Mouse (Mus musculus): ENCODE data around the gene Slc25a30.
"Not testable (repeated sequence)": the region's sequence is repeated elsewhere in the genome, so short reads cannot be mapped to it uniquely, and the experiment has no call there.

The Slc25a30 gene

GRCm38 (mm10) chr14:75786868-75787793, at the start of gene Slc25a30:
TSS of gene Slc25a30 (minus strand) at chr14:75787037.
- DNase-seq: peak; percentile 96

DNA sequence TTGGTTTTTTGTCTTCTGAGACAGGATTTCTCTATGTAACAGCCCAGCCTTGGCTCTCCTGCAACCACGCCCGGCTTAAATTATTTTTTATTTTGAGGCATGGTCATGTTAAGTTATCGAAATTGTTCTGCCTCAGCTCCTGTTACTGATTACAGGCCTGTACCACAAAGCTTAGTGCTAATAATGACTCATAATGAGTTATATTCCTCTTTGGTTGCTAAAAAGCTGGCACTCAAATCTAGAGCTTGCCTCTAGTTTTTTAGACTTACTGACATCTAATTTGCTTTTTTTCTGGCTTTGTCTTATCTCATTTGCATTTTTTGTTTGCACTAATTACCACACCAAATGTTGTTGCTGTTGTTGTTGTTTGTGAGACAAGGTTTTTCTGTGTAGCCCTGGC, 49.7 kb upstream of the Slc25a30 start:
- no peak for DNase-seq

DNA sequence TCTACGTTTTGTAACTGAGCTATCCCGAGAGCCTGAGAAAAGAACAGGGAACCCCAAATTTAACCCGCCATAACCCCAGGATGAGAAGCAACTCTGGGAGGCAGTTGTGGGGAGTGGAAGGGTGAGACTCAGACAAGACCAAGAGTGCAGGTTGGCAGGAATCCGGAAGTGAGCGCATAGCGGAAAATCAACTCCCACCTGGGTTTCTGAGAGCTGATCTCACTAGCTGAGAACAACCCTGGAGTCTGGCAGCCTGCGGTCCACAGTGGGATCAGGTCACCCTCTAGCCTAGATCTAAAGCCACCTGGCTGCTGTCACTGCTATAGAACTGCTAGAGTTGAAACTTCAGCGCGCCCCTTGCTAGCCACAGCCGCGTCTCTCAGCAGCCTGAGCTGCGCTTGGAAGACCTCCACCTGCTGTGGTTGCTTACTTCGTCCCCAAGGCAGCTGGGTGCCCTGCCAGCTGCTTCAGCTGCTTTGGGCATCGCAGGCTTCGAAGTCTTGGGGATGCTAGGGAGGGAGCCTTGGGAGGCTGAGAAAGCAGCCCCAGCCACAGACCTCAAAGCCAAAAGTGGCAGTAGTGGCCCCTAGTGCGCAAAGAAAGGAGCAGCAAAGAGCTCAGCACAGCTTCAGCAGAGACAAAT, 48.0 kb upstream of the Slc25a30 start:
- peak; percentile 28 for DNase-seq

DNA sequence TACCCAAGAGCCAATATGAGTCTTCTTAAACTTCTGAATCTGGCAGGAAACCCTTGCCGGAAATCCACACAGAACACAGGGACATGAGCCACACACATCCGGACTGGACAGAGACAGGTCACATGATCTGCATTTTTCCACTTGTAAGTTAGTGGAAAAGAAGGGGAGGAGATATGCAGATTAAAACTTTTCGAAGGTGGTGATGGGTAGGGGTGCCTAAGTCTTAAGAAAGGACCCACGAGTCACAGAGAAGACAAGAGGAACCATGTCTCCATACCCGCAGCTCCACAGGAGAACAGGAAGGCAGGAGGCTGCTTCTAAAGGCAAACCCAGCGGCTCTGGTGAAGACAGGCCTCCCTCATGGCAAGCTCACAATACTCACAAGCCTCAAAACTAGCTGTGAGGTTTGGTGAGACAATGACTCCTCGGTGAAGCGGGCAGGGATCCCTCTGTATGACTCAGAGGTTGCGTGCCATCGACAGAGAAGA, 47.5 kb upstream of the Slc25a30 start:
- no peak for DNase-seq

DNA sequence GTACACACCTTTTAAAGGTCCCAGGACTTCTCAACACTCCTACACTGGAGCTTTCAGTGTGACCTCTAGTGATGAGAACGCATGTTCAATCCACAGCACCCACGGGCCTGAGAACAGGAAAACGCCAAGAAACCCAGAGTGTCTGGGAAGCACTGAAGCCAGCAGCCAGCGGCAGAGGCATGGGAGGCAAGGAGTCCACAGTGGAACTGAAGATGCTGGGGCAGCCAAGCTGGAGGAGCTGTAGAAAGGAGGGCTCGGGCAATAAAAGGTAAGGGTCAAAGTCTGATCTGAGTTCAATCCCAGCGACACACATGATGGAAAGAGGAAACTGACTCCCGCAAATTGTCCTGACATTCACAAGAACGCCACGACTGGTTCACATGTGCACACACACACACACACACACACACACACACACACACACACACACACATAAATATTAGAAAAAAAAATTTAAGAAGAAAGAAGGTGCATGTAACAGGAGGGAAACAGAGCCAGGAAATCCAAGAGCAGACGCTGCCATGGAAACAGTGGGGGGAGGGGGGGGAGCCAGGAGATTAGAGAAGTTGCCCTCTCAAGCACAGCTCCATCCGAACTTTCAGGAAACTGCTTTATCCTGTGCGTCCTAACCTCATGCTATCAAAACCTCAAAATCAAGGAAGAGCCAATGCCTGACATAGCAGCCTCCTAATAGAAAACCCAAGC, 46.9 kb upstream of the Slc25a30 start:
- no peak for DNase-seq

GRCm38 (mm10) chr14:75832982-75833381, 46.1 kb upstream of the Slc25a30 start:
- no peak for DNase-seq

DNA sequence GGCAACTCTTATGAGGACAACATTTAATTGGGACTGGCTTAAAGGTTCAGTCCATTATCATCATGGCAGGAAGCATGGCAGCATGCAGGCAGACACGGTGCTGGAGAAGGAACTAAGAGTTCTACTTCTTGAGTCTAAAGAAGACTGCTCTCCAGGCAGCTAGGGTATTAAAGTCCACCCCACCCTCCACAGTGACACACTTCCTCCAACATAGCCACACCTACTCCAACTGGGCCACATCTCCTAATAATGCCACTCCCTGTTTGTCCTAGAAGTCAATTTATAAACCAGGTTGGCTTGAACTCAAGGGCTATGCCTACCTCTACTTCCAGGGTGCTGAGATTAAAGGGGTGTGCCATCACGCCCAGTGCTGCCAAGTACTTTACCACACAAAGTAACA, 45.2 kb upstream of the Slc25a30 start:
- DNase-seq: no peak

GRCm38 (mm10) chr14:75829817-75830216, 43.0 kb upstream of the Slc25a30 start:
- not testable (repeated sequence) for DNase-seq

- peak; percentile 91 for DNase-seq
Measured at GRCm38 (mm10) chr14:75828866-75829806, 42.3 kb upstream of the Slc25a30 start.

GRCm38 (mm10) chr14:75828221-75828620, 41.4 kb upstream of the Slc25a30 start:
- no peak for DNase-seq

- no peak for DNase-seq
Measured at GRCm38 (mm10) chr14:75826851-75827410, 40.1 kb upstream of the Slc25a30 start.

- no peak for DNase-seq
Measured at GRCm38 (mm10) chr14:75820007-75820406, 33.2 kb upstream of the Slc25a30 start.

GRCm38 (mm10) chr14:75819341-75819740, 32.5 kb upstream of the Slc25a30 start:
- DNase-seq: no peak

DNA sequence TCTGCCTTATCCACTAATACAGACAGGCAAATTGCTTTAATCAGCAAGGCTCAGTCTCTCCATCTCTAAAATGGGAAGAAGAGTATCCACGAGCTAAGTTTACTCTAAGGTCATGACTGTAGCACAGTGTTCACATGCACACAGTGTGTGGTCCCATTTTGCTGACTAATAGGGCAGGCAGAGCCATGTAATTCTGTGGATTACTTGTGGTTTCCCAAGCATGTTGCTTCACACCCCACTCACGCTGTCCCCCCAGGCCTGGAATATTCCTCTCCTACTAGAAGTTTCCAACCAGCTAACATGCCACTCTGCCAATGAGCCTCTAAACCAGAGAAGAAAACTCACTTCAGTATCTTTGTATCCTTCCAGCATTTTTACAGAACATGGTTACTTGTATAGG, 31.7 kb upstream of the Slc25a30 start:
- DNase-seq: no peak

GRCm38 (mm10) chr14:75809931-75810330, 23.1 kb upstream of the Slc25a30 start:
- no peak for DNase-seq

GRCm38 (mm10) chr14:75807800-75808199, 21.0 kb upstream of the Slc25a30 start:
- no peak for DNase-seq

GRCm38 (mm10) chr14:75797769-75798386, 11.0 kb upstream of the Slc25a30 start:
- DNase-seq: no peak

- no peak for DNase-seq
Measured at GRCm38 (mm10) chr14:75795918-75796317, 9.1 kb upstream of the Slc25a30 start.

DNA sequence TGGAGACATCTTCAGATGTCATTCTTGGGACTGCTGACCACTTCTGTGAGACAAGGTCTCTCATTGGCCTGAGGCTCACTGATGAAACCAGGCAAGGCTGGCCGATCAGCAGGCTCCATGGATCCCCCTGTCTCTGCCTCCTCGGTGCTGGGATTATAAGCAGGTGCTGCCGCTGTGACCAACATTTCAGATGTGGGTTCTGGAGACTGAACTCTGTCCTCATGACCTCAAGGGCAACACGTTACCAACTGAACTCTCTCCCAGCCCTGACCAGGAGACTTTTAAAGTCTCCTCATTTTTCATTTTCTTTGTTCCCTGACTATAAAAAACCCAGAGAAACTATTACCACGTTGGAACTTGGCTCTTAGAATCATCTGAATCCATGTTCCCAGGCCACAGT, 7.9 kb upstream of the Slc25a30 start:
- DNase-seq: no peak

- DNase-seq: no peak
Measured at GRCm38 (mm10) chr14:75794324-75794723, 7.5 kb upstream of the Slc25a30 start.

GRCm38 (mm10) chr14:75793110-75793509, 6.3 kb upstream of the Slc25a30 start:
- DNase-seq: no peak
